Mouse (Mus musculus) intestine, postnatal 0 days (tissue): ENCODE results near the gene Rnaset2a. TPM values are rescaled to one million over a fixed set of nuclear protein-coding genes. Genes with fewer than 3 reads are reported as not detected.
"Not testable (repeated sequence)": the region's sequence is repeated elsewhere in the genome, so short reads cannot be mapped to it uniquely, and the experiment has no call there.

Source experiments
- ATAC-seq: fragments of 200-750 bp; cut with Nextera tagmentation; 2 replicates; pipeline ENCODE4 v1.8.0; 2017; ENCODE audit warnings: mild to moderate bottlenecking, moderate TSS enrichment, moderate library complexity
- H3K27ac ChIP-seq: fragments of 300-500 bp; sonication (generic); 2 replicates; pipeline ENCODE4 v1.5.1; 2014; ENCODE audit warnings: mild to moderate bottlenecking, low read depth, low read length, moderate library complexity
- H3K27me3 ChIP-seq: fragments of 300-500 bp; sonication (generic); replicated peaks from 2 replicates; pipeline ENCODE4 v1.6.1; 2014; ENCODE audit warnings: low read length, mixed read lengths; ENCODE audit not compliant: control insufficient read depth, insufficient read depth
- H3K36me3 ChIP-seq: fragments of 300-500 bp; sonication (generic); 2 replicates; pipeline ENCODE4 v1.6.1; 2014; ENCODE audit warnings: mild to moderate bottlenecking, moderate library complexity; ENCODE audit not compliant: control insufficient read depth, insufficient read depth
- H3K4me1 ChIP-seq: fragments of 300-500 bp; sonication (generic); replicated peaks from 2 replicates; pipeline ENCODE4 v1.6.1; 2014; ENCODE audit warnings: antibody characterized with exemption, low read length, mixed read lengths; ENCODE audit not compliant: control insufficient read depth, insufficient read depth
- H3K4me2 ChIP-seq: fragments of 300-500 bp; sonication (generic); replicated peaks from 2 replicates; pipeline ENCODE4 v1.6.1; 2014; ENCODE audit warnings: low read depth, mild to moderate bottlenecking, moderate library complexity
- H3K4me3 ChIP-seq: fragments of 300-500 bp; sonication (generic); 2 replicates; pipeline ENCODE4 v1.5.1; 2014; ENCODE audit warnings: low read depth, low read length
- H3K9ac ChIP-seq: fragments of 300-500 bp; sonication (generic); 2 replicates; pipeline ENCODE4 v1.6.1; 2014; ENCODE audit warnings: mild to moderate bottlenecking, low read depth, low read length
- H3K9me3 ChIP-seq: fragments of 300-500 bp; sonication (generic); 2 replicates; pipeline ENCODE4 v1.6.1; 2016; ENCODE audit warnings: mixed run types; ENCODE audit not compliant: control insufficient read depth
- CTCF ChIP-seq: sonication (generic); IDR thresholded peaks from 2 replicates; pipeline ENCODE4 v1.5.1; 2016; ENCODE audit warnings: low read depth, mild to moderate bottlenecking, control low read depth, antibody characterized with exemption, moderate library complexity
- WGBS: fragments of 180-500 bp; shearing (Covaris S2); extraction: QIAGEN DNeasy Blood & Tissue Kit; methylation state at CpG from one replicate; pipeline ENCODE4 v1.1.7; 2014; 5-methylcytosine and 5-hydroxymethylcytosine counted together
- polyA plus RNA-seq: library from polyadenylated mRNA; unstranded; fragments of >200 nt; fragmentation: Nextera tagmentation; extraction: Ambion mirVana; gene quantifications from 2 replicates; pipeline ENCODE4 v1.2.1, GENCODE M21; 2015

The Rnaset2a gene
- 49.5 and 53.3 TPM in 2 replicates for polyA plus RNA-seq

DNA sequence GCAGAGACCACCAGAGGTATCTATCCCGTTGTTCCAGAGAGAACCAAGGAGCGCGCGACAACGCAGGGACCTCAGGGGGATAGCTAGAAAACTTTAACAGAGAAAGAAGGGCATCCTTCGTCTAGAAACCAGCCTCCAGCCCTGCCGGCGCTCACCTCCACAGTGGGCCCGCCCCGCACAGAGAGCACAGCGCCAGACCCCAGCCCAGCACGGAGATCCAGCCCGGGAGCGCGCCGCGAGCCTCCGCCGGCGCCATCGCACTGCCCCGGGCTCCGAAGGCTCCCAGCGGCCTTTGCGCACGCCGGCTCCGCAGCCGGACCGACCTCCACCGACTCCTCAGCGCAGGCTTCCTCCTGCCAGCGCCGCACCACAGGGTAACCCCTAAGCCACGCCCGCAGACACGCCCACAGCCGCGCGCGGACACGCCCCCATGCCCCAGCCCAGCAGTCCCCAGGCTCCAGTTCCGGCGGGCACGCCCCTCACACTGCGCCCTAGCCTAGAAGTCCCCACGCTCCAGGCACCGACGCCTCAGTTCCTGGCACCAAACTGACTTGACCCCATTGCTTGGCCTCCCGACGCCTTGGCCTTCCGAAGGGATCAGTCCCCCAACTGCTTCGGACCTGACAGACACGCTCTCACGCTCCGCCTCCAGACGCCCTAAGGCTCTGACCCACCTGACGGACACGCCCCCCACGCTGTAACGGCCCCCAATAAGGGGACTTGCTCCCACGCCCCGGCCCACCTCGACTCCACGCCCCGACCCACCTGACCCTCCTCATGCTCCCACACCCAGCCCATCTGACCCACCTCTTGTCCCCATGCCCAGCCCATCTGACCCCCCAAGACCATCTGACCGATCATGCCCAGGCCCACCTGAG, at the start of gene Rnaset2a, which contains the start of gene Gm49673:
Rnaset2a (minus strand) TSS at position 659 of the 878 bp plus-strand sequence.
Gm49673 (minus strand) TSS at position 350 of the 878 bp plus-strand sequence.
- ATAC-seq, result peak; percentile 99
- peak within 1 kb of the TSS; percentile 66 for H3K4me2 ChIP-seq
- peak within 1 kb of the TSS; percentile 49 for H3K4me3 ChIP-seq
- not testable (repeated sequence) for H3K27me3 ChIP-seq, H3K36me3 ChIP-seq, H3K4me1 ChIP-seq, H3K27ac ChIP-seq, H3K9me3 ChIP-seq
- WGBS, result under 1% methylated on average over 44 of the region's 67 CpGs
- peak within 1 kb of the TSS; percentile 50 for H3K9ac ChIP-seq

DNA sequence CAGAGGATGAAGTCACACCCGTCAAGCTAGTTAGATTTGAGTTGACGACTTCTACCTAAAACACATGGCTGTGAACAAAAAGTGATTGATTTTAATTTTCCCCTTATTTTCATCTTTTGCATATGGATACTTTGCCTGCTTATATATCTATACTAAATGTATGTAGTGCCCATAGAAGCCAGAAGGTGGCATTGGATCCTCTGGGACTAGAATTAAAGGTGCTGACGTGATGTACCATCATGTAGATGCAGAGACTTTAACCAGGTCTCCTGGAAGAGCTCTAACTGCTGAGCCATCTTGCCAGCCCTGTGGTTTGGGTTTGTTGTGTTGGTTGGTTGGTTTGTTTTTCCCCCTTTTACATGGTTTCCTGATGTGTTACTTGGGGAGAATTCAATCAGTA, 49.8 kb upstream of the Rnaset2a start:
- Histone ChIP-seq H3K4me3 (no peak overlapping the region), H3K27me3 (no peaks in the 10 kb centered on the region), H3K9me3 (no peaks in the 10 kb centered on the region), H3K4me2 (no peak overlapping the region), H3K27ac (no peak overlapping the region), H3K9ac (no peak overlapping the region), H3K4me1 (no peaks in the 10 kb centered on the region), H3K36me3 (peaks cover 31% of the 10 kb centered on the region)
- ATAC-seq, result no peak
- WGBS, result 72% methylated on average over 3 of the region's 3 CpGs
- TF ChIP-seq CTCF, result peak; percentile 60

DNA sequence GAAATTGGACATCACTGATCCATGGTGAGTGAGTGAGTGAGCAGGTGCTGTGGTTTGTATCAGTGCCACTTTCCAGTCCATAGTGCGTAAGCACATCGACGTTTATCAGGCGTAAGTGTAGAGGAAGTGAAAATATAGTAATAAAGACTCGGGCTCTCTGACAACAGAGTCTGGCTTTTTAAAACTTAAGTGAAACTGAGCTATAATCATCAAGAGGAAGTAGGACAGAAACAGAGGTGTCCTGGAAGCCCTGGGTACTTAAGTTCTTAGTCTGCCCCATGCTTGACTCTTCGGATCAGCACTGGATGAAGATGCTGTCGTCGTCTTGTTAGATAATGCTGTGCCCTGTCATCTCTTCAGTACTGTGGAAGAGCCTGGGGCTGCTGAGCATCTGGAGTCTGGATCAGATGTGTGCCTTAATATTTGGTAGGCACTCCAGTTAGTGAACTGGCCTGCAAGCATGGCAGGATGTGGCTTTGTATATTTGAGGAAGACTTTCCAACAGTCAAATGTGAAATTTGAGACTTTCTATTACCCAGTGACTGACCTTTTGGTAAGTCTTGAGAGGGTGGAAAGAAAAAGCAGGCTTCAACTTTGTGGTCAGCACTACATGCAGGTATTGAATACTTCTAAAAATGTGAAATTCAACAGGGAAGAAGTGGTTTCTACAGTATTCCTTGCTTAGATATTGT, 47.9 kb upstream of the Rnaset2a start:
- no peak for ATAC-seq
- Histone ChIP-seq H3K4me2 (no peak overlapping the region), H3K9me3 (no peaks in the 10 kb centered on the region), H3K9ac (no peak overlapping the region), H3K27ac (no peak overlapping the region), H3K36me3 (peaks cover 44% of the 10 kb centered on the region), H3K4me3 (no peak overlapping the region), H3K27me3 (no peaks in the 10 kb centered on the region), H3K4me1 (no peaks in the 10 kb centered on the region)
- 85% methylated on average over 8 of the region's 8 CpGs for WGBS
- TF ChIP-seq CTCF, result no peak

DNA sequence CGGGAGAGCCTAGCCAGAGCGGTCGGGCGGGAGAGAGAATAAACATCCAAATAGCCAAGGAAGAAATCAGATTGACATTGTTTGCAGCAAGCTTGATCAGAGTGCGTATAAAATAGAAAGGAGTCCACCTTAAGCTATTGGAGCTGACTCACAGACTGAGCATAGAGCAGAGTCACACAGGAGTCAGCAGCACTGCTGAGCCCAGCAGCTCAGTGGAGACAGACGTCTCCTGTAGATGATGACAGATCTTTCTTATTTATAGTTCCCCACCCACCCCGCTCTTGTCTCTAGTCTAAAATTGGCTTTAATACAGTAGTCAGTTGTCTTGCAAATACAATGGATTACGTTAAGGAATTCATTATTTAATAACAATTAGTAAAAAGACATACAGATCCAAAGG, 45.8 kb upstream of the Rnaset2a start:
- Histone ChIP-seq H3K4me3 (no peak overlapping the region), H3K4me1 (no peaks in the 10 kb centered on the region), H3K27me3 (no peaks in the 10 kb centered on the region), H3K36me3 (peaks cover 64% of the 10 kb centered on the region), H3K4me2 (no peak overlapping the region), H3K9me3 (no peaks in the 10 kb centered on the region), H3K9ac (no peak overlapping the region), H3K27ac (no peak overlapping the region)
- no peak for TF ChIP-seq CTCF
- no peak for ATAC-seq
- WGBS, result 81% methylated on average over 8 of the region's 8 CpGs

DNA sequence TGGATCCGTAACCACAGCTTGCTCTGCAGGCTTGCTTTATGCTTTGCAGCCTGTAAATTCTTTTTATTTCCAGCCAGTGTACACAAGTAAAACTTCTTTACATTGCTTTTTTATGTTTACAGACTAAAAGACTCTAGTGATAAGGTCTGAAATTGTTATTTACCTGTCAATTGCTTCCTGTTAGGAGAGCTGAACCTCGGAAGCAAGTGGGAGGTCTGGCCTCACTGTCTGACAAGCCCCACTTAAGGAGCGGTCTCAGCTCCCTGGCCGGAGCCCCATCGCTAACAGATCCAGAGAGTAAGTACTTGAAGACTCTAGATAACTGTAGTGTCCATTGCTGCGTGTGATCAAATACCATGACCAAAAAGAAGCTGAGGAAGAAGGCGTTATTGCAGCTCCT, 36.3 kb upstream of the Rnaset2a start:
- H3K4me2 ChIP-seq, result no peak overlapping the region
- no peak overlapping the region for H3K4me3 ChIP-seq
- no peak overlapping the region for H3K9ac ChIP-seq
- H3K4me1 ChIP-seq, result no peaks in the 10 kb centered on the region
- no peak overlapping the region for H3K27ac ChIP-seq
- peaks cover 81% of the 10 kb centered on the region for H3K36me3 ChIP-seq
- WGBS, result 70% methylated on average over 7 of the region's 7 CpGs
- no peaks in the 10 kb centered on the region for H3K27me3 ChIP-seq
- no peak for TF ChIP-seq CTCF
- ATAC-seq, result no peak
- H3K9me3 ChIP-seq, result no peaks in the 10 kb centered on the region

DNA sequence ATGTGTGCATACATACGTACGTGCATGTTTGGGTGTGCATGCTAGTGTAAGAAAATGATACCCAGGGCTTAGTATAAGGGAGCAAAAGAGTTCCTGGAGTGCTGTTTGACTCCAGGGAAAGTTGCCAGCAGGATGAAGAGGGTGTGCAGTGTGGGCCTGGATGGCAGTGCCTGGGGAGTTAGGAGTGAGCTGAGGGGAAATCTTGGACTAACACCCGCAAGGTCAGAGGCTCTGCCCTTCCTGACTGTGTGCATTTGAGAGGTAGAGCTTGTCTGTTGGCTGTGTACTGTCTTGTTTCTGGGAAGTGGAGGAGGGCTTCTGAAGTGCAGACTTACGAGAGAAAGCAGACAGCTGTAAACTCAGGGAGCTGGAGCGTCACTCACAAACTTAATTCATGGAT, 35.9 kb upstream of the Rnaset2a start:
- H3K27ac ChIP-seq, result no peak overlapping the region
- no peak for ATAC-seq
- peaks cover 79% of the 10 kb centered on the region for H3K36me3 ChIP-seq
- H3K27me3 ChIP-seq, result no peaks in the 10 kb centered on the region
- H3K9me3 ChIP-seq, result no peaks in the 10 kb centered on the region
- no peak overlapping the region for H3K4me2 ChIP-seq
- H3K4me3 ChIP-seq, result no peak overlapping the region
- 72% methylated on average over 5 of the region's 5 CpGs for WGBS
- H3K9ac ChIP-seq, result no peak overlapping the region
- TF ChIP-seq CTCF, result no peak
- H3K4me1 ChIP-seq, result no peaks in the 10 kb centered on the region
